Mouse (Mus musculus) lung, postnatal 4 days (tissue): Measurements from ENCODE around the gene Mtmr6.
A peak's percentile ranks its signal among the peaks of the same experiment; 100 is the strongest.

Experiments
- DNase-seq, 2 experiments: peaks; one replicate each; pipeline ENCODE4 v3.0.0; 2021

The Mtmr6 gene

DNA sequence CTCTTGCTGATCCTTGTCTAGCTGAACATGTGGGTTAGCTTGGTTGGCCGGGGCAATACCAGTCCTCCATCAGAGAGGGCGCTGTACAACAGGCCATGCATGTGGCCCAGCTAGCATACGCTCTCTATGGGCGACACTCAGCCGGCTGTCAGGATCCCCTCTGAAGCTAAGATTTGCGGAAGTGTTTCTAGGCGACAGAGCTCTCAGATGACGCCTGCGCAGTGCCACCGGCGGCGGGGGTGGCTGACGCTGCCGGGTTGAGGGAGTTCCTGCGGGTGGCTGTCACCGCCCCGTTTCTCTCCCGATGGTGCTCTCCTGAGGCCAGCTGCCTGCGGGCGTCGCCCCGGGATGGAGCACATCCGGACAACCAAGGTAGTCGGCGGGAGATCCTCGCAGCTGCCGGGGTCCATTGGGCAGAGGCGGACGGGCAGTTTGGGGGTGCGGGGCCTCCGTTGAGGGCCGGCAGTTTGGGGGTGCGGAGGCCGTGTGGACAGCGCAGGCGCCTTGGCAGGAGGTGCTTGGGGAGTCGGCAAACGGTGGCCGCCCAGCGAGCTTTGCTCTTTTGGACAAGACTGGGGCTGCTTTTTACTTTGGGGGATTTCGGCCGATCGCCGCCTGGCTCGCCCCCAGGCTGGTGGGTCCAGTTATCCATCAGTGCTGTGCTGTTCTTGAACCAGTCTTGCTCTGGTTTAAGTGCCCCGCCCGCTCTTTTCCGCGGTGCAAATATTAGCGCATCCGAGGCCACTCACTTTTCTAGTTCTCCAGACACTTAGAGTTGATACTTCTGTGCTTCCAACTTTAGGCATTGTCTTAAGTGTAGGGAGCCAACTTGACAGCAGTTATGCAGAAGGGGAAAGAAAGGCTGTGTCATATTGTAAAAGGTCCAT, at the start of gene Mtmr6:
Mtmr6 (plus strand) TSS at position 239 of the 887 bp plus-strand sequence.
- DNase-seq = peak; percentile 94 to 97

- no peak for DNase-seq
Observed at GRCm38 (mm10) chr14:60216125-60216524, 48.9 kb upstream of the Mtmr6 start.

DNA sequence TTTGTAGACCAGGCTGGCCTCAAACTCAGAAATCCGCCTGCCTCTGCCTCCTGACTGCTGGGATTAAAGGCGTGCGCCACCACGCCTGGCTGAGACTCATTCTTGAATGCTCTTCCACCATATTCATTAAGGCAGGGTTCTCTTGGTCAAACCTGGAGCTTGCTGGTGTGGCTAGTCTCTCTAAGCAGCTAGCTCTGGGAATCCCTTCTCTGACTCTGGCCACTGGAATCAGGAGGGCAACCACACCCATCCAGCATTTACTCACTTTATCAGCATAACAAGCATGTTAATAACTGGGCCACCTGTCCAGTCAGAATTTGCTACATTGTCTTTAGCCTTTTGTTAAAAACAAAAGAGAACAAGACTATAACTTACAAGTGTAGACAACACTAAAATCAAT, 47.4 kb upstream of the Mtmr6 start:
- no peak for DNase-seq

- DNase-seq = no peak
Observed at GRCm38 (mm10) chr14:60219886-60220285, 45.1 kb upstream of the Mtmr6 start.

DNA sequence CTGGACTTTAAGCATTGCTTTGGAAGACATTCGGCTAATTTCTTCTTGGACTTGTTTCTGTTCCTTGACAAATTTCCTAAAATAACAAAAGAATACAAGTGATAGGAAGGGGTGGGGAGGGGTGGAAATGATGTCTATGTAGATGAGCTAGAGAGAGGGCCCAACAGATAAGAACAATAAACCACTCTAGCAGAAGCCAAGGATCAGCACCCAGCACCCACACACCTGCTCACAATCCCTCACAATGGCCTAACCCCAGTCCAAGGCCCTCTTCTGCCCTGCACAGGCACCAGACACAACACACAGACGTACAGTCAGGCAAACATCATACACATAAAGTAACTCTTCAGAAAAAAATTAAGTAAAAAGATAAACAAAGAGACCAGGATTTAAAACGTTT, 26.5 kb upstream of the Mtmr6 start:
- DNase-seq = no peak

GRCm38 (mm10) chr14:60250366-60250765, 14.7 kb upstream of the Mtmr6 start:
- DNase-seq = no peak

DNA sequence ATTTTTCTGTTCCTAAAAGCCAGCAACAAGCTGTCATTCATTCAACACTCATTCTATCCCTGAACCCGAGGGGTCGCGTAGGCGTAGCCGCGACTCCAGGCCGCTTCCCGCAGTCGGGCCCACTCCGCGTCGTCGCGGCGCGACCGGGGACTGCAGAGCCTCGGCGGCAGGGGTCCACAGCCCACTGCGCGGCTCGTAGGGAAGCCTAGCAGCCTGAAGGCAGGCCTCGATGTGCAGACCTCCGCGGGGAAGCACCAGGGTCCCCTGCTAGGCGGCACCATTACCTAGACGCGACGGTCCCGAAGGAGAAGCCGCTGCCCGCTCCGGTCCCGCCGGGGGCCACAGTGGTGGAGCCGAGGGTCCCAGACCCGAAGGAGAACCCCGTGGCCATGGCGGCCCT, 14.1 kb upstream of the Mtmr6 start:
- DNase-seq = no peak

DNA sequence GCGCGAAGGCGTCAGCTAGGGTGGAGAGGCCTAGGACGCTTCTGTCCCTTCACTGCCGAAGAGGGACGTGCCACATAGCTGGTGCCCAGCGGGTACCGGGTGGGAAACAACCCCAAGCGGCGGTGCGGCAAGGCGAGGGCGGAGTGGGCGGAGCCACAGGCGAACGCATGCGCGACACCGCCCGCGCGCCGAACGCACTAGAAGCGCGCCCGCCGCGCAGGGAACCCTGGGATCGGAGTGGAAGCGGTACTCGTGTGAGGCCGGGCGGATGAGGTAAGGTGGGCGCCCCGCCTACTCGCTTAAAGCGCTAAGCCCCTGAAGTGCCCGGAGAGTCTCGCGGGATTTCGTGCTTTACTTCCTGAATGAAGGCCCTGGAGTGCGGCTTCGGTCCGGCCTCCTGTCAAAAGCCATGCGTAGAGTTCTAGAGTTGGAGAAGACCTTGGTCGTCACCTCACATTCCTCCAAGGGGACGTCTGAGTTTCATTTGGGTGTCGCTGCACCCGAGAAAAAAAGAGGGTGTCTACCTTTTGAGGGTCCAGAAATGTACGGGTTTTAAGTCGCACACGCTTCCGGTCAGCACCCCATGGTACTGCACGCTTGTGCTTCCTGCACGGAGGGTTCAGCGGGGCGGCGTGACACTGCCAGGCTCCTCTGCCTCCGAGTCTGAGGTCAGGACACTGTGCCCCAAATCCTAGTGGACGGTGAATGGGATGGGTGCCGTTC, 13.6 kb upstream of the Mtmr6 start, which contains the start of the genes Nupl1 and Gm49336:
Nupl1 (minus strand) TSS at position 151 of the 723 bp plus-strand sequence.
Gm49336 (minus strand) TSS at position 227 of the 723 bp plus-strand sequence.
- peak; percentile 98 to 99 for DNase-seq

GRCm38 (mm10) chr14:60252004-60253000, 12.7 kb upstream of the Mtmr6 start:
- no peak for DNase-seq

- no peak for DNase-seq
Observed at GRCm38 (mm10) chr14:60253466-60253865, 11.6 kb upstream of the Mtmr6 start.

DNA sequence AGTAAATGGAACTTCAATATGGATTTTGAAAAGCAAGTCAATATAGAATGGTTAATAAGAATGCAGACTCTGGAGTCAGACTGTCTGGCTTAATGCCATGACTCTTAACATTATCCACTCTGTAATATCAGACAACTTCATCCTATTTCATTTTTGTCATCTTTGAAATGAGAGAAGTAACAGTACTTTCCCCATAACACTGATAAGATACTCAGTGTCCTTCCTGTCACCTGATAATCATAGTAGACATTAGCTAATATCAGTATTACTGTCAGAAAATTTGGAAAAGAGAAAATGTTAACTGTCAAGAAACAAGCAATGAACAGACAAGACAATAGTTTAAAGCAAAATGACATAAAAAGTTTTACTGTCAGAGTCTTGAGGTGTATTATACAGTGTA, 10.3 kb upstream of the Mtmr6 start:
- DNase-seq = no peak

DNA sequence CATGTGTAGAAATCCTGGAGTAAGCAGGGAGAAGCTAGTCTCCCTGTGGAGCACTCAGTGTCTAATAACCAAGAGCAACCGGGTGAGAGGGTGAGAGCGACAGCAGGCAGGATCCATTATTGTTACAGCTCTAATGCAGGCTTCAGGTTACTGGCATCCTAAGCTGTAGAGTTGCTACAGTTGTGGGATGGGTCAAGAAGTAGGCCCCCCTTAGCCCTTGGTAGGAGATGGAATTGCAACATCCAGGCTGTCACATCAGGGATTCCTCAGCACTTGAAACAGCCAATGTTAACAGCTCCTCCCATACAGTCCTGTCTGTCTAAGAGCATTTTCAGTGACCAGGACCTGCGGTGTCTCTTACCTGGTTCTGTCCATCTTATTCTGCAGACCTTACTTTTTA, 8.7 kb upstream of the Mtmr6 start:
- peak; percentile 13 to 50 for DNase-seq

GRCm38 (mm10) chr14:60257101-60257500, 7.9 kb upstream of the Mtmr6 start:
- no peak for DNase-seq

DNA sequence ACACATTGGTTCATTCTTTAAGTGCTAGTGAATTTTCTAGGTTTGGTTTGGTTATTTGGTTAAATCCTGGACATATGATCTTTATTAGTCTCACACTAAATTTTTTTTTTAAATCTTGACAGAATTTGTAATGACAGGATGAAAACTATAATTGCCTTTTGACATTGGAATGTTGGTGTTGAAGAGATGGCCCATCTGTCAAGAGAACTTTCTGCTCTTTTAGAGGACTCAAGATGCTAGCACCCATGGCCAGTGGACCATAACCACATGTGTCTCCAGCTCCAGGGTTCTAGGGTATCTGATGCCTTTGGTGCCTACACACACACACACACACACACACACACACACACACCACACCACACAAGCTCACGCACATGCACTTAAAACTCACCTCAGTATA, 7.2 kb upstream of the Mtmr6 start:
- no peak for DNase-seq

GRCm38 (mm10) chr14:60262316-60262715, 2.7 kb upstream of the Mtmr6 start:
- DNase-seq = no peak

DNA sequence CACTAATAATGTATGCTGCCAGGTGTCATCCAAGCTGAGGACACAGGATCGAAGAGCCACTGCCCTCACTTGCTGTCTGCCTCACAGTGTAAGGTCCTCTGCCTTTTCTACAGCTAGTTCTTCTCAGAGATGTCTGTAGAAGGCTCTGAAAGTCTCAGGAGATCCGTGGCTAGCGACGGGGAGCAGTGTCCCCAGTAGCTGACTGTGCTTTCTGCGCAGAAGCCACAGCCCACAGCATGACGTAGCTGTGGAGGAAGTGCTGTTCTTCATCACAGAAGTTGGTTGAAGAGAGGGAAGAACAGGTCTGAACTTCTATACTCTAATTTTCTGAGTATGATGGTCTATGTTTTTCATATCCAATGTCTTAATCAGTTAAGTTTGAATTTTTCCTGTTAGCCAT, 4.3 kb downstream of the Mtmr6 start:
- DNase-seq = peak in 1 of 2 experiments; percentile 33

- no peak for DNase-seq
Observed at GRCm38 (mm10) chr14:60273346-60273745, 8.3 kb downstream of the Mtmr6 start.

DNA sequence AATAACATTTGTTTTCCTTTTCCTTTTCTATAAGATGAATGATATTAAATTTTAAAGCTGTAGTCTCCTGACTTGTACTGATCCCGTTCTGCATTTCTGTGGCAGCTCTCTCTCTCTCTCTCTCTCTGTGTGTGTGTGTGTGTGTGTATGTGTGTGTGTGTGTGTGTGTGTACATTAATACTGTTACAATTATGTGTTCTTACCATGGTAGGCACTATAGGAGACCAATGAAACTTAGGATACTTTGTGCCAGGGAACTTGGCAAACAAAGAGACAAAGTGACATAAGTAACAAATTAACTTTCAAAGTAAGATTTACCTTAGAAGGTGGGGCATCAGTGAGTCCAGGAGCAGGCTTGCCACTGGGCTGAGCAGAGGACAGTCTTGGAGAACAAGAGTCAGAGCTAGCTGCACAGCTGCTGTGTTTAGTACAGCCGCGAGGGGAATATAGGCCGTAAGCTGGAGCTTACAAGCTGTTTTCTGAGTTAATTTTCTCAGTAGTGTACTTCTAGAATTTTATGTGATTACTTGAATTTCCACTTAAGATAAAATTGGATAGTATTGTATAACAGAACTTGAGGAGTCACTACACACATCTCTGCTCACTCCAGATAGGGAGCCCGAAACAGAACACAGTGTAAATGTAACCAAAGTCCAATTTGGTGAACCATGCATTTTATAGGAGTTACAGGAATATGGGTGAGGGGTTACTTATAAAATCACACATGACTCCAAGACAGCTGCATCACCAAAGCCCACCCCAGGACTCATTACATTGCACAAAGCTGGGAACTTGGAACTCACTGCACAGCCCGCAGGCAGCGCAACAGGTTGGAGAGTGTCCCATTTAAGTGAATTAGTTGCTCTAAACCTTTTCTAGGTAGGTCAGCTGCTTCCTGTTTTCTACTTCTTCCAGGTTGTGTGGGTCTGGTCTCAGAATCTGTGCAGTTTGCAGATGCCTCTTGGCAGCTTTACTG, 10.6 kb downstream of the Mtmr6 start:
- no peak for DNase-seq

DNA sequence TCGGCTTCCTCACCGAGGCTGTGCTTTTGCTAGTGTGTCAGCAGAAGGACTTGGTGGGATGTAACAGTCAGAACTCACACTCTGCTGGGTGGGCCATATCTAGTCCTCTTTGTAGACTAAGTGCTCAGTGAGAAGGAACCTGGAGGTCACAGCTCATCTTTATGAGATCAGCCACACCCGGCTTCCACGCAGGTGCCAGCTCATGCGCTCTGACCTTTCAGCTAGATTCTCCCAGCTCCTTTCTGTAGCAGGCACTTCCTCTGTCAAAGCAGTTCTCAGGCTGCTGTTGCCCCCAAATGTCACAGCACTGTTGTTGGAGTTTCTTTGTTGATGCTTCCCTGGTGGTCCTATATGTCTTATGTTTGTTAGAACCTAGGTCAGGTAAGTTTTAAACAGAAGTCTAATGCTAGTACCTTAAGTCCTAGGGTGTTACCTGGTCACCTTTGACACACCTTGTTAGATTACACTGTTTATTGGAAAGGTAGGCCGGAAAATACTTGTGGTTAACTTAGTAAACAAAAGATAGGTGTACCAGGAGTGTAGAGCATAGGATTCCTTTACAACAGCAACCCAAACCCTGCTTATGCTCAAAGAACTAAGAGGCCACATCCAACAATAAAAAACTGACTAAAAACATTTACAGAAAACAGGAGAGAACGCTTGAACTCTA, 21.3 kb downstream of the Mtmr6 start:
- DNase-seq = no peak

DNA sequence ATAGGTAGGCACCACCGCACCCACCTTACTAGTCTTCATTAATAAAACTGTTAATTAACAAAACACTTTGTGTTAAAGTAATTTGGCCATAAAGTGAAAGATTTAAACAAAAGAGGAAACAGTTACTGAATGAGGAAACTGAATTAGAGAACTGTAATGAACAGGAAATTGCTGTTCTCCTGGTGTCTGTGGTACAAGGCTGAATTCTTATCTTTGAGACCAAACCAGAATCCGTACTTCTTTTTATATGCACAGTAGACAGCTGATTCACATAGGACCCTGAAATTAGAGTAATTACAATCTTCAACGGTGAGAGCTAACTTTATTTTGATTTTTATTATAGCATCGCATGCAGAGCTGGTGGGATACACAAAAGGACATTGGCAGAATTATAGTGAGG, 25.3 kb downstream of the Mtmr6 start:
- no peak for DNase-seq

- no peak for DNase-seq
Observed at GRCm38 (mm10) chr14:60295531-60295930, 30.5 kb downstream of the Mtmr6 start.
